Mouse (Mus musculus) spleen, adult 2 months (tissue): ENCODE results near the gene Tespa1. TPM values are rescaled to one million over a fixed set of nuclear protein-coding genes. Genes with fewer than 3 reads are reported as not detected.

ENCODE experiments used
- DNase-seq, 2 experiments: peaks; one replicate each; pipeline versions ENCODE4 v3.0.0 to v3.0.0-alpha.2; 2012 to 2021; ENCODE audit warnings: low spot score in 2 of 2, low read depth in 1 of 2
- H3K27ac ChIP-seq: fragments of 200-500 bp; 2 replicates; pipeline ENCODE4 v1.5.1; 2012; ENCODE audit warnings: low read length, inconsistent platforms; ENCODE audit not compliant: insufficient read depth
- H3K27me3 ChIP-seq: fragments of 200-500 bp; 2 replicates; pipeline ENCODE4 v1.6.1; 2012; ENCODE audit warnings: mild to moderate bottlenecking, moderate library complexity, low read length, inconsistent platforms; ENCODE audit not compliant: control insufficient read depth, insufficient read depth
- H3K36me3 ChIP-seq: fragments of 200-500 bp; 2 replicates; pipeline ENCODE4 v1.6.1; 2012; ENCODE audit warnings: mild to moderate bottlenecking, low read length, inconsistent platforms; ENCODE audit not compliant: control insufficient read depth, insufficient read depth
- H3K4me1 ChIP-seq: fragments of 200-500 bp; 2 replicates; pipeline ENCODE4 v1.6.1; 2011; ENCODE audit warnings: inconsistent platforms; ENCODE audit not compliant: control insufficient read depth, insufficient read depth, insufficient read length
- H3K4me3 ChIP-seq: fragments of 200-500 bp; 2 replicates; pipeline ENCODE4 v1.5.1; 2011; ENCODE audit warnings: mild to moderate bottlenecking, inconsistent platforms; ENCODE audit not compliant: insufficient read depth, insufficient read length; ENCODE audit errors: extremely low read depth
- CTCF ChIP-seq: fragments of 200-500 bp; IDR thresholded peaks from 2 replicates; pipeline ENCODE4 v1.5.1; 2011; ENCODE audit warnings: mild to moderate bottlenecking, inconsistent platforms; ENCODE audit not compliant: insufficient read depth, insufficient read length, insufficient replicate concordance; ENCODE audit errors: extremely low read depth
- POLR2A ChIP-seq: fragments of 200-500 bp; IDR thresholded peaks from 2 replicates; pipeline ENCODE4 v1.6.1; 2011; ENCODE audit warnings: low read depth, low read length, inconsistent platforms
- WGBS: fragments of 180-500 bp; shearing (Covaris S2); methylation state at CpG from one replicate; pipeline ENCODE4 v1.1.7; 2018; 5-methylcytosine and 5-hydroxymethylcytosine counted together
- polyA plus RNA-seq: library from polyadenylated mRNA; depleted of rRNA; stranded (reverse); fragments of >200 nt; gene quantifications from 2 replicates; pipeline ENCODE4 v1.2.3, GENCODE M21; 2012; rRNA removed

The Tespa1 gene
- 10.3 and 10.8 TPM in 2 replicates for polyA plus RNA-seq

GRCm38 (mm10) chr10:130322637-130323036, at the start of gene Tespa1:
Gene Tespa1, plus strand, starts transcription at chr10:130322870.
- Histone ChIP-seq H3K4me3 (peak within 1 kb of the TSS; percentile 53), H3K27ac (peak within 1 kb of the TSS; percentile 83; the same call in 1 of the 2 replicates), H3K36me3 (no peaks in the 10 kb centered on the region), H3K4me1 (peaks cover 8% of the 10 kb centered on the region), H3K27me3 (no peaks in the 10 kb centered on the region)
- DNase-seq, result peak; percentile 67 to 76
- no peak for TF ChIP-seq CTCF
- peak; percentile 55; the same call in 1 of the 2 replicates for TF ChIP-seq POLR2A
- whole genome bisulfite sequencing, result 7% methylated on average over 5 of the region's 5 CpGs

DNA sequence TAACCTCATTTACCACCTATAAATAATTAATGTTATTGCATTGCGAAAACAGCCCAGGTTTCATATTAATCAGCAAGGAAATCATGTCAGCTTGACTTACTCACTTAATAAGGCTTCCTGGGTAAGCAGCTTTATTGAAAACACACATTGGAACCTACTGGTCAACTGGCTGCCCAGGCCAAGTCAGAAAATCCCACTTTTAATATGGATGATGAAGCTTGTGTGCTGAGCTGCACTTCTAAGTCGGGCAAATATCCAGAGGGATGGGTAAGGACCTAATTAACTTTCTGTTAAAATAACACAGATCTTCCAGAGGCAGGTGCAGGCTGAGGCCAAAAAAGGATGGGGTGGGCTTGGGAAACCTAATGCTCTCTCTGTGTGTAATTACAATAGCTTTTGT, 46.9 kb upstream of the Tespa1 start:
- Histone ChIP-seq H3K27ac (no peak overlapping the region), H3K4me1 (no peaks in the 10 kb centered on the region; the same call in 1 of the 2 replicates), H3K27me3 (no peaks in the 10 kb centered on the region), H3K36me3 (no peaks in the 10 kb centered on the region), H3K4me3 (no peak overlapping the region)
- no peak for DNase-seq
- TF ChIP-seq CTCF, result no peak
- TF ChIP-seq POLR2A, result no peak
- WGBS, result 81% methylated on average over 2 of the region's 2 CpGs

DNA sequence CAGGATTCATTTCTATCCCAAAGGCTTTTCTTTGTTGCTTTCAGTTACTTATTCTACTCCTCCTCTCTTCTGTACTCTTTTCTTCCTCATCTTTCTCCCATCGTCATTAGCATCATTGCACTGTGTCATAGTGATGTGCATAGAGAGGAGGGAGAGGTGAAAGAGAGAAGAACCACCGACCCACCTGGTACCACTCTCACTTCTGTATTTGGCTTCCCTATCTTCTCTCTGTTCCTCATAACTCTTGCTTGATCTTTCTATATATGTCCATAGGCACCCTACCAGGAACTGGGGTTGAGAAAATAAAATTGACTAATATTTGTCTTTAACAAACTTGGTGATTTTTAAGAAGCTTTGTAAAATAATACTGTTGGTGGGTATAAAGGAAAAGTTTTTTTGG, 46.2 kb upstream of the Tespa1 start:
- no peaks in the 10 kb centered on the region for H3K27me3 ChIP-seq
- peak in 1 of 2 experiments; percentile 35 for DNase-seq
- TF ChIP-seq CTCF (no peak), POLR2A (no peak)
- WGBS, result 26% methylated on average over 2 of the region's 2 CpGs
- H3K36me3 ChIP-seq, result no peaks in the 10 kb centered on the region
- no peak overlapping the region for H3K27ac ChIP-seq
- no peak overlapping the region for H3K4me3 ChIP-seq
- H3K4me1 ChIP-seq, result no peaks in the 10 kb centered on the region; the same call in 1 of the 2 replicates

DNA sequence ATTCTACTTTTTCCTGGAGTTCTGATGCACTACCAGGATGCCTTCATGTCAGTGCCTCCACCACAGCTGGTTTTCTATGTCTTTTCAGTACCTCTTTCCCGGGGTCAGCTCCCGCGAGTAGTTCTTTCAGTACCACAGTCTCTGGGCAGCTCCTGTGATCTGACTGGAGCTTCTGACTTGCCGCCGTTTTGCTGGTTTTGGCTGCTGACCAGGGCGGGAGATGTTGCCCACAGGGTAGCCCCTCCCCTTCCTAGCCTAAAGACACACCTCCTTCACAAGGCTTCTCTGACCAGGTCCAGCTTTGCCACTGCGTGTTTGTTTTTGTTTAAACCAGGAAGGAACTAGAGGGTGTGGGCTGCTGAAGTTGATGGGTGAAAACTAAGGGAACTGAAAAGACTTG, 42.6 kb upstream of the Tespa1 start, which contains the start of gene Neurod4:
Neurod4 (minus strand) TSS at position 175 of the 400 bp plus-strand sequence.
- Histone ChIP-seq H3K4me3 (no peak within 1 kb of the TSS), H3K27me3 (no peaks in the 10 kb centered on the region), H3K27ac (no peak within 1 kb of the TSS), H3K36me3 (no peaks in the 10 kb centered on the region), H3K4me1 (no peaks in the 10 kb centered on the region; the same call in none of the 2 replicates)
- no peak for TF ChIP-seq POLR2A
- no peak for TF ChIP-seq CTCF
- 1% methylated on average over 7 of the region's 7 CpGs for WGBS
- DNase-seq, result no peak

DNA sequence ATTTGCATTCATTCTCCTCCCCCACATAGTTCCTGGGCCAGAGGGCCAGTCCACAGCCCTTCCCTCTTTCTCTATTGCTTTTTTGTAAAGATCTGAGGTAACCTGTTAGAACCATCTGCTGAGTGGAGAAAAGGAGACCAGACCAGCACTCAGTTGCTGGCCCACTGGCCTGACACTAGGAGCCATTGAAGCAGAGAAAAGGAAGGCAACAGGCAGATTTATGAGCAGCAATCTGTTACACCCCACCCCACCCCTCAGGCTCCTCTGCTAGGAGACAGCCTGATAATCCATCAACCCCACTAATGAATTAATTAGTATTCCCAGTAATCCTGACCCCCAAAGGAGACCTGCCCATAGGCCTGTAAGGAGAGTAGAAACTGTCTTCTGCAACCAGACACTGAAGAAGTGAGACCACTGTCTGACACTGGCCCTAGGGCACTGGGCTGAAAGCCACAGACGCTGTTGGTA, 40.7 kb upstream of the Tespa1 start:
- Histone ChIP-seq H3K27ac (no peak overlapping the region), H3K36me3 (no peaks in the 10 kb centered on the region), H3K27me3 (no peaks in the 10 kb centered on the region), H3K4me3 (no peak overlapping the region), H3K4me1 (no peaks in the 10 kb centered on the region; the same call in 1 of the 2 replicates)
- TF ChIP-seq CTCF, result no peak
- no peak for DNase-seq
- 44% methylated on average over 1 of the region's 1 CpGs for WGBS

GRCm38 (mm10) chr10:130287201-130287600, 35.5 kb upstream of the Tespa1 start:
- H3K36me3 ChIP-seq, result no peaks in the 10 kb centered on the region
- no peak for TF ChIP-seq POLR2A
- TF ChIP-seq CTCF, result no peak
- H3K4me3 ChIP-seq, result no peak overlapping the region
- no peak overlapping the region for H3K27ac ChIP-seq
- WGBS, result 78% methylated on average over 1 of the region's 1 CpGs
- no peak for DNase-seq
- no peaks in the 10 kb centered on the region for H3K4me1 ChIP-seq
- H3K27me3 ChIP-seq, result no peaks in the 10 kb centered on the region; the same call in 1 of the 2 replicates

DNA sequence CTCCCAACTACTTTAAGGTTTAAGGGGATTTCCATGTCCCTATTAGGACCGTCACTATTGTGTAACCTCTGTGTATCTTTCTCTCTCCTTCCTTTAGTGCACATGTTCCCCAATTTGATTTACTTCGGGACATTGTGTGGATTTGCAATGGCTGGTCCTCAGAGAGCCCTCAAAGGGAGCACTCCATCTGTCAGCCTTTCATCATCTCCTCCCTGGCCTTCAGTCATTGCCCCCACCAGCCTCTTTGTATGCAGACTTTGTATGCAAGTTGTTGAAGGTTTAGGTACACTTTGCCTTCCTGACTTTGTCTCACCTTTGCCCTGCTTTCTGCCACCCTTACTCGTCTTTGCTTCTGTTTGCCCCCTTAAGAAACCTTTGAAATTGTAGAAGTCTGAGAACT, 34.7 kb upstream of the Tespa1 start:
- WGBS, result 59% methylated on average over 3 of the region's 3 CpGs
- no peak overlapping the region for H3K4me3 ChIP-seq
- TF ChIP-seq POLR2A (no peak), CTCF (no peak)
- no peaks in the 10 kb centered on the region for H3K36me3 ChIP-seq
- no peak for DNase-seq
- no peaks in the 10 kb centered on the region; the same call in 1 of the 2 replicates for H3K27me3 ChIP-seq
- no peaks in the 10 kb centered on the region for H3K4me1 ChIP-seq
- H3K27ac ChIP-seq, result no peak overlapping the region
